Mouse (Mus musculus): ENCODE measurements around the gene Wscd1.

DNA sequence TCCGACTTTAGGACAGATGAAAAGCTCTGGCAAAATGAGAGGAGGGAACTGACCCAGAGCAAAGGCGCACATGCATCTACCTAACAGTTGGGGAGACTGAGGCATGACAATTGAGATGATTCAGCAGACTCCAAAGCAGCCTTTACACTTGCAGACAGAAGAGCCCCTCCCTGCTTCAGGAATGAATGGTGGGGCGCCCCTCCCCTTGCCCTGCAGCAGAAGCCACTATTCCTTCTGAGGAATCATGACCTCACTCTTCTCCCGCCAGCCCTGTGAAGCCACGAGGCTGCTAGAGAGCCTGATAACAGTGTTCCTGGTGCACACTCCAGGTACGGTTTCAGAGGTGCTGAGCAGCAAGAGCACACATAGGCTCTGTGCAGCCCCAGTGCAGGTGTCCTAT, 15.6 kb downstream of the Wscd1 start:
- no peak for TF ChIP-seq POLR2A (IDR thresholded peaks at IDR 0.05; ENCODE audit: borderline replicate concordance, extremely low read depth, low read depth, low read length)
- TF ChIP-seq CTCF (IDR thresholded peaks at IDR 0.05; ENCODE audit: insufficient read depth, low read length): no peak
